Mouse (Mus musculus) spleen, adult 2 months (tissue): ENCODE measurements around the gene Ube4b.

Source experiments
- CTCF ChIP-seq: fragments of 200-500 bp; IDR thresholded peaks from 2 replicates; pipeline ENCODE4 v1.5.1; 2011; ENCODE audit warnings: mild to moderate bottlenecking, inconsistent platforms; ENCODE audit not compliant: insufficient read depth, insufficient read length, insufficient replicate concordance; ENCODE audit errors: extremely low read depth
- POLR2A ChIP-seq: fragments of 200-500 bp; IDR thresholded peaks from 2 replicates; pipeline ENCODE4 v1.6.1; 2011; ENCODE audit warnings: low read depth, low read length, inconsistent platforms

- no peak for TF ChIP-seq POLR2A
- TF ChIP-seq CTCF, result no peak
Observed at GRCm38 (mm10) chr4:149463435-149463950, 36.9 kb upstream of the Ube4b start.
